Mouse (Mus musculus): ENCODE data around the gene Slc25a43. TPM values are rescaled to one million over a fixed set of nuclear protein-coding genes. Genes with fewer than 3 reads are reported as not detected.
"Not testable (repeated sequence)": the region's sequence is repeated elsewhere in the genome, so short reads cannot be mapped to it uniquely, and the experiment has no call there.

Gene Slc25a43
- total and polyA plus RNA-seq, 3 experiments: 0.37 TPM; not detected in 2

GRCm38 (mm10) chrX:36789360-36789759, 45.9 kb downstream of the Slc25a43 start:
- no peak for TF ChIP-seq POLR2A (IDR thresholded peaks at IDR 0.05; ENCODE audit: insufficient read depth, low read depth, low read length)
- TF ChIP-seq CTCF (IDR thresholded peaks at IDR 0.05): no peak
- no peak for TF ChIP-seq EP300 (IDR thresholded peaks at IDR 0.05; ENCODE audit: insufficient read depth, low read depth, low read length)
- DNase-seq: no peak
- H3K27ac ChIP-seq: no peak overlapping the region
- no peaks in the 10 kb centered on the region for H3K79me2 ChIP-seq (replicated peaks; ENCODE audit: control insufficient read depth, insufficient read depth, low read length)
- intact Hi-C loops (cut with DNase I): no loop called here
- H3K9ac ChIP-seq (ENCODE audit: low read depth, low read length): no peak overlapping the region
- H3K4me1 ChIP-seq (ENCODE audit: control insufficient read depth, insufficient read depth, low read length): no peaks in the 10 kb centered on the region
- no peaks in the 10 kb centered on the region for H3K36me3 ChIP-seq (ENCODE audit: control insufficient read depth, insufficient read depth, low read length)
- 72% methylated on average over 4 of the region's 4 CpGs for WGBS
- no peak overlapping the region for H3K4me3 ChIP-seq
- no peaks in the 10 kb centered on the region for H3K27me3 ChIP-seq (ENCODE audit: control insufficient read depth, insufficient read depth, low read length)

- DNase-seq: no peak
- Histone ChIP-seq H3K4me1 (ENCODE audit: control insufficient read depth, insufficient read depth, low read length) (no peaks in the 10 kb centered on the region), H3K27ac (no peak overlapping the region), H3K9ac (ENCODE audit: low read depth, low read length) (no peak overlapping the region), H3K36me3 (ENCODE audit: control insufficient read depth, insufficient read depth, low read length) (peaks cover 5% of the 10 kb centered on the region), H3K4me3 (no peak overlapping the region), H3K79me2 (replicated peaks; ENCODE audit: control insufficient read depth, insufficient read depth, low read length) (no peaks in the 10 kb centered on the region), H3K27me3 (ENCODE audit: control insufficient read depth, insufficient read depth, low read length) (no peaks in the 10 kb centered on the region)
- intact Hi-C loops (cut with DNase I): no loop called here
- TF ChIP-seq EP300 (IDR thresholded peaks at IDR 0.05; ENCODE audit: insufficient read depth, low read depth, low read length) (no peak), CTCF (IDR thresholded peaks at IDR 0.05) (no peak), POLR2A (IDR thresholded peaks at IDR 0.05; ENCODE audit: insufficient read depth, low read depth, low read length) (no peak)
- WGBS: 69% methylated on average over 5 of the region's 5 CpGs
Measured at GRCm38 (mm10) chrX:36794571-36794970, 51.1 kb downstream of the Slc25a43 start.

DNA sequence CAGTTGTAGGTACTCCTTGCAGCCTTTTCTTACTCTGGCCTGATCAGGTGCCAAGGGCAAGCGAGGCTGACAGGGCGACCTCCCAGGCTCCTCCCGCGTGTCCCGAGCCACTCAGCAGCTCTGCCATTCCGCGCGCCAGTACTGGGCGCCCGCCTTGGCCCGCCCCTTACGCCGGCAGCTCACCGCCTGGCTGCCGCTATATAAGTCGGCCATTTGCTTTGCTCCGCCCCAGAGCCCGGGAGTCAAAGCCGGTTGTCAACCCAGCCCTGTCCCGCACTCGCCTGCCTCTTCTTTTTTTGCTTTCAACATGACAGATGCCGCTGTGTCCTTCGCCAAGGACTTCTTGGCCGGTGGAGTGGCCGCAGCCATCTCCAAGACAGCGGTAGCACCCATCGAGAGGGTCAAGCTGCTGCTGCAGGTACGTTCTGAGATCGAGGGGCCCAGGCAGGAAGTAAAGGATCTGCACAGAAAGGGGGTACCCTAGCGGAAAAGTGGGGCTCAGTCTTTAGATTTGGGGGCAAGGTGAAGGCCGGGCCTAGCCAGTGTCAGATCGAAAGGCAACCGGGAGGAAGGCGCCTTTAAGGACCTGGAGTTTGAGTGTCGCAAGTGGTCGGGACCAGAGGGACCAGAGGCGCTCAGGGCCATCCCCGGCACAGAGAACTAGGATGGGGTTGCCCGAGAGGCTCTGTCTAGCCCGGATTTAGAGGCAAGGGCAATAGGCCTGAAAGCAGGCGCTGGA, 52.1 kb downstream of the Slc25a43 start, which contains the start of gene Slc25a5:
TSS of gene Slc25a5 (plus strand) at position 228 of the 739 bp plus-strand sequence.
- H3K4me1 ChIP-seq (ENCODE audit: control insufficient read depth, insufficient read depth, low read length): no peaks in the 10 kb centered on the region
- H3K27ac ChIP-seq: peak within 1 kb of the TSS; percentile 93
- H3K27me3 ChIP-seq (ENCODE audit: control insufficient read depth, insufficient read depth, low read length): no peaks in the 10 kb centered on the region
- intact Hi-C loops (cut with DNase I): loop anchor here (1.0 kb wide), 1 partner anchor 12 kb away; no protein-coding TSS in a partner anchor
- 12% methylated on average over 41 of the region's 41 CpGs for WGBS
- H3K79me2 ChIP-seq (replicated peaks; ENCODE audit: control insufficient read depth, insufficient read depth, low read length): no peaks in the 10 kb centered on the region
- H3K4me3 ChIP-seq: peak within 1 kb of the TSS; percentile 62
- peaks cover 5% of the 10 kb centered on the region for H3K36me3 ChIP-seq (ENCODE audit: control insufficient read depth, insufficient read depth, low read length)
- TF ChIP-seq EP300 (IDR thresholded peaks at IDR 0.05; ENCODE audit: insufficient read depth, low read depth, low read length): 0 out of 2 replicates have a peak, but pooled peaks have one; percentile 11
- no peak for TF ChIP-seq CTCF (IDR thresholded peaks at IDR 0.05)
- peak; percentile 89 for TF ChIP-seq POLR2A (IDR thresholded peaks at IDR 0.05; ENCODE audit: insufficient read depth, low read depth, low read length)
- peak; percentile 83 to 90 for DNase-seq
- H3K9ac ChIP-seq (ENCODE audit: low read depth, low read length): peak within 1 kb of the TSS; percentile 98

GRCm38 (mm10) chrX:36796163-36796581, 52.7 kb downstream of the Slc25a43 start:
- 18% methylated on average over 40 of the region's 41 CpGs for WGBS
- peak overlapping the region; percentile 98 for H3K9ac ChIP-seq (ENCODE audit: low read depth, low read length)
- peak overlapping the region; percentile 62 for H3K4me3 ChIP-seq
- no peak for TF ChIP-seq EP300 (IDR thresholded peaks at IDR 0.05; ENCODE audit: insufficient read depth, low read depth, low read length)
- TF ChIP-seq POLR2A (IDR thresholded peaks at IDR 0.05; ENCODE audit: insufficient read depth, low read depth, low read length): peak; percentile 17
- peak; percentile 98 for TF ChIP-seq CTCF (IDR thresholded peaks at IDR 0.05)
- no peaks in the 10 kb centered on the region for H3K27me3 ChIP-seq (ENCODE audit: control insufficient read depth, insufficient read depth, low read length)
- intact Hi-C loops (cut with DNase I): loop anchor here (1.0 kb wide), 1 partner anchor 11 kb away; no protein-coding TSS in a partner anchor
- H3K4me1 ChIP-seq (ENCODE audit: control insufficient read depth, insufficient read depth, low read length): no peaks in the 10 kb centered on the region
- H3K27ac ChIP-seq: peak overlapping the region; percentile 93
- no peaks in the 10 kb centered on the region for H3K79me2 ChIP-seq (replicated peaks; ENCODE audit: control insufficient read depth, insufficient read depth, low read length)
- peaks cover 5% of the 10 kb centered on the region for H3K36me3 ChIP-seq (ENCODE audit: control insufficient read depth, insufficient read depth, low read length)
- peak; percentile 87 to 89 for DNase-seq

DNA sequence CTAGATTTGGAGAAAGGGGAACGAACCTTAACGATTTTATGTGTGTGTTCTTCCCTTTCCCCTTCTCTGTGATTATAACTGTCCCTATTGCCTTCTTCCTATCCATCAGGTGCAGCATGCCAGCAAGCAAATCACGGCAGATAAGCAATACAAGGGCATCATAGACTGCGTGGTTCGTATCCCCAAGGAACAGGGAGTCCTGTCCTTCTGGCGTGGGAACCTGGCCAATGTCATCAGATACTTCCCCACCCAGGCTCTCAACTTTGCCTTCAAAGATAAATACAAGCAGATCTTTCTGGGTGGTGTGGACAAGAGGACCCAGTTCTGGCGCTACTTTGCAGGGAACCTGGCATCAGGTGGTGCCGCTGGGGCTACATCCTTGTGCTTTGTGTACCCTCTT, 53.3 kb downstream of the Slc25a43 start:
- H3K27ac ChIP-seq: peak overlapping the region; percentile 93
- not testable (repeated sequence) for H3K36me3 ChIP-seq (ENCODE audit: control insufficient read depth, insufficient read depth, low read length); H3K4me1 ChIP-seq (ENCODE audit: control insufficient read depth, insufficient read depth, low read length); H3K79me2 ChIP-seq (replicated peaks; ENCODE audit: control insufficient read depth, insufficient read depth, low read length); H3K27me3 ChIP-seq (ENCODE audit: control insufficient read depth, insufficient read depth, low read length)
- H3K9ac ChIP-seq (ENCODE audit: low read depth, low read length): peak overlapping the region; percentile 66
- peak overlapping the region; percentile 62 for H3K4me3 ChIP-seq
- intact Hi-C loops (cut with DNase I): loop anchor here (1.0 kb wide), 1 partner anchor 11 kb away; no protein-coding TSS in a partner anchor
- WGBS: 29% methylated on average over 8 of the region's 8 CpGs
- DNase-seq: peak in 1 of 2 experiments; percentile 5

DNA sequence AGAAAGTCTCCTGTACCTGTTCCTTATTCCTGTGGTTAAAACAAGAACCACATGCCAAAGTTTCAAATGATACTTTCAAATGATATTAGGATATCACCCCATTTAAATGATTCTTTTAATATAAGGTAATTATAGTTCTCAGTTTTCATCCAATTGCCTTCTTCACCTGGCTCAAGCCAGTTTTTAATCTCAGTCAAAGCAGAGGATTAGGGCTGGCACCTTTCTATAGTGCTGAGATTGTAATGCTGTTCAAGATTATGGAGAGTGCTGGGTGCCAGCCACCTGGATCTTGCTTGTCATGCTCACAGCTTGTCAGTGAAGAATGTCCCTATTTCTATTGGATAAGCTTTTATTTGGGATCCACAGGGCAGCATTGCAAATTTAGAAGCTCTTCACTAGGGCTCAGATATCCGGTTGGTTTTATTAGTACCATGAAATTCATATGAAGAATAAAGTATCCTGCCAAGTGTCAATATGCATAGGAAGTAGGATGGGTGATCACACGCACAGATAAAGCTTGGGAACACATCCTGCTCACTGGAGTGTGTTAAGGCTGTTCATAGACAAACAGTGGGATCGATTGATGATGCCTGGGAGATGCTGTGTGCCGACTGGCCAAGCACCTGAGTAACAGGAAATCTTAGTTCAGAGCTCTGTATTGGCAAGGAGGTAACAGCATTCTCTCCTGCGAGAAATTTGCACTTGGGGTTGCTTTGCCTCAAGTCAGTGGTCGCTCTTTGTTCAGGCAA, 55.8 kb downstream of the Slc25a43 start:
- WGBS: 43% methylated on average over 6 of the region's 6 CpGs
- no peak overlapping the region for H3K4me3 ChIP-seq
- H3K36me3 ChIP-seq (ENCODE audit: control insufficient read depth, insufficient read depth, low read length): peaks cover 5% of the 10 kb centered on the region
- H3K9ac ChIP-seq (ENCODE audit: low read depth, low read length): no peak overlapping the region
- no peak overlapping the region for H3K27ac ChIP-seq
- no peaks in the 10 kb centered on the region for H3K79me2 ChIP-seq (replicated peaks; ENCODE audit: control insufficient read depth, insufficient read depth, low read length)
- no peaks in the 10 kb centered on the region for H3K4me1 ChIP-seq (ENCODE audit: control insufficient read depth, insufficient read depth, low read length)
- H3K27me3 ChIP-seq (ENCODE audit: control insufficient read depth, insufficient read depth, low read length): no peaks in the 10 kb centered on the region
- DNase-seq: no peak
- no peak for TF ChIP-seq POLR2A (IDR thresholded peaks at IDR 0.05; ENCODE audit: insufficient read depth, low read depth, low read length)
- no peak for TF ChIP-seq CTCF (IDR thresholded peaks at IDR 0.05)
- TF ChIP-seq EP300 (IDR thresholded peaks at IDR 0.05; ENCODE audit: insufficient read depth, low read depth, low read length): no peak
- intact Hi-C loops (cut with DNase I): no loop called here
